ENCODE assay signal across 8 mouse cellular contexts in the genomic region with DNA sequence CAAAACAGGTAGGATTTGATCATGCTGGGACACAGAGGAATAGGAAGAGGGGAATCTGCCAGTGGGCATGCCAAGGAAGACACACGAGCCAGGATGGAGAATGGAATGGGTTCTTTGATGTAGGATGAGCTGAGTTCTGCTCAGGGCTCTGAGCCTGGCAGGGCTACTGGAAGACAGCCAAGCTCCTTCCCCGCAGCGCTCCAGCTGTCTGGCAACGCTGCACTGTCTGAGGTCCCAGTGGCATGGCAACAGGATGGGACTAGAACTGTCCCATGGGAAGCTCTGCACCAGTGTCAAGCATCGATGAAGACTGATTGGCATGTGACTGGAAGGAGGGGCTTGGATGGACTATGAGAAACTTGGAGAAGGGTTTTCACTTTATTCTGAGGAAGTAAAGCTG.
DNase-seq lines count a peak whose midpoint lies in the region; ATAC-seq lines count a peak whose summit lies in the region.

No protein-coding gene starts in this region.

- H3K4me1 ChIP-seq in midbrain, embryonic 13.5 days (replicated peaks) = peaks cover 7% of the 10 kb centered on the region; the same call in 1 of the 2 replicates
- H3K4me1 ChIP-seq in midbrain, embryonic 11.5 days (ENCODE audit: control insufficient read depth, insufficient read depth, low read length) = no peaks in the 10 kb centered on the region

- H3K9me3 ChIP-seq in midbrain, embryonic 13.5 days = no peaks in the 10 kb centered on the region
- no peaks in the 10 kb centered on the region for H3K9me3 ChIP-seq in midbrain, embryonic 11.5 days (ENCODE audit: control insufficient read depth, low read length)

- no peak overlapping the region for H3K27ac ChIP-seq in midbrain, embryonic 13.5 days
- H3K27ac ChIP-seq in midbrain, embryonic 11.5 days (ENCODE audit: low read depth, low read length) = no peak overlapping the region

- 65% methylated on average over 5 of the region's 5 CpGs for WGBS in midbrain, embryonic 13.5 days
- 84% methylated on average over 5 of the region's 5 CpGs for WGBS in midbrain, embryonic 11.5 days

- H3K27me3 ChIP-seq in midbrain, embryonic 13.5 days = no peaks in the 10 kb centered on the region
- H3K27me3 ChIP-seq in midbrain, embryonic 11.5 days (ENCODE audit: control insufficient read depth, insufficient read depth, low read length) = no peaks in the 10 kb centered on the region

- H3K36me3 ChIP-seq in midbrain, embryonic 13.5 days = no peaks in the 10 kb centered on the region
- no peaks in the 10 kb centered on the region for H3K36me3 ChIP-seq in midbrain, embryonic 11.5 days (ENCODE audit: control insufficient read depth, insufficient read depth, low read length)

- ATAC-seq in cerebellum, adult (ENCODE audit: insufficient number of reproducible peaks, low FRiP score, low TSS enrichment) = peak; percentile 49; the same call in 1 of the 2 replicates
- peak; percentile 87 for ATAC-seq in midbrain, embryonic 13.5 days
- ATAC-seq in midbrain, embryonic 11.5 days (ENCODE audit: low FRiP score) = no peak
- no peak for ATAC-seq in inflammation-experienced regulatory T-cells, adult 6 months

- DNase-seq in cerebellum, adult 8-10 months = no peak
- DNase-seq in midbrain, embryonic 11.5 days (ENCODE audit: low spot score, missing footprints) = no peak
- peak; percentile 34 to 62 for DNase-seq in layer of hippocampus, postnatal 14 days (ENCODE audit: low spot score in 2 of 2)
- DNase-seq in right cerebral cortex, postnatal 10 days (ENCODE audit: low spot score in 2 of 2) = peak; percentile 72 to 80
- no peak for DNase-seq in spleen, postnatal 10 days (ENCODE audit: low spot score in 2 of 2)

- H3K4me3 ChIP-seq in midbrain, embryonic 13.5 days (replicated peaks) = no peak overlapping the region
- no peak overlapping the region for H3K4me3 ChIP-seq in midbrain, embryonic 11.5 days (ENCODE audit: low read depth, low read length)

- H3K9ac ChIP-seq in midbrain, embryonic 13.5 days (replicated peaks) = no peak overlapping the region
- no peak overlapping the region for H3K9ac ChIP-seq in midbrain, embryonic 11.5 days (ENCODE audit: low read length)

- H3K4me2 ChIP-seq in midbrain, embryonic 13.5 days (replicated peaks) = no peak overlapping the region
- H3K4me2 ChIP-seq in midbrain, embryonic 11.5 days = no peak overlapping the region

Comparison
In these comparisons a context has a peak if more than half of its experiments do, and no peak if none do; other contexts are left out.
1. ATAC-seq: peak in cerebellum, adult (single experiment) and midbrain, embryonic 13.5 days (single experiment); none in midbrain, embryonic 11.5 days (single experiment) and inflammation-experienced regulatory T-cells, adult 6 months (single experiment).
2. DNase-seq: peak in layer of hippocampus, postnatal 14 days (2 of 2) and right cerebral cortex, postnatal 10 days (2 of 2); none in cerebellum, adult 8-10 months (single experiment), midbrain, embryonic 11.5 days (single experiment) and spleen, postnatal 10 days (0 of 2).